23 mouse cellular contexts compared by ENCODE assay signal in the genomic region with DNA sequence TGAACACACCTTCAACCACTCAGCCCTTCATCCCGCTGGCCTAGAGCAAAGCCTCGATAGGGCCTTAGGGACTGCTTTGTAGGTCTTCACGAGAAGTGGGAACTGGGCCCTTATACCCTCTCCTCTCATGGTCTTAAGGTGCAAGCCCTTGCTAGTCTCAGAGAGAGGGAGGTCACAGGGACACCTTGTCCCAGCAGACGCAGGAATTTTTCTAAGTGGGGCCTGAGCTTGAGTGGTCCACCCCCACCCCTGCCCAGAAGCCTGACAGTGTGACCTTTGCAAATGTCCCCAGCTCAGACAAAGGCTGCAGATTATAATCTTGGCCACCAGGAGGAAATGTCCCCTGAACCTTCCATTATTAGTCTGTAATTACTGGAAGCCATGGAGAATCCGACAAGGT. TPM values are rescaled to one million over a fixed set of nuclear protein-coding genes. Genes with fewer than 3 reads are reported as not detected.
DNase-seq lines count a peak whose midpoint lies in the region; ATAC-seq lines count a peak whose summit lies in the region.
"Had no signal": no experiment of that assay in that cellular context is flagged by ENCODE, and none has a peak within 500 bp of the region (broad histone marks: within the 10 kb centered on the region; RNA-seq: fewer than 3 reads in every experiment).

No protein-coding gene starts in this region.

- no peak for ATAC-seq in hindbrain, embryonic 12.5 days (ENCODE audit: low FRiP score)
- ATAC-seq in hindbrain, embryonic 11.5 days (ENCODE audit: low FRiP score): no peak
- ATAC-seq in lung, embryonic 15.5 days (ENCODE audit: borderline replicate concordance, extremely low read depth, low FRiP score, low TSS enrichment): peak; percentile 52; the same call in 1 of the 2 replicates
- ATAC-seq in activated CD4-positive, CD25-positive, alpha-beta regulatory T cell, adult 4 months: no peak
- ATAC-seq: forebrain, embryonic 16.5 days; Patski had no signal

- peaks cover 53% of the 10 kb centered on the region for H3K4me1 ChIP-seq in heart, embryonic 10.5 days
- H3K4me1 ChIP-seq in hindbrain, embryonic 12.5 days: peaks cover 19% of the 10 kb centered on the region
- no peaks in the 10 kb centered on the region for H3K4me1 ChIP-seq in hindbrain, embryonic 11.5 days (replicated peaks; ENCODE audit: control insufficient read depth, insufficient read depth, low read length)
- H3K4me1 ChIP-seq in lung, embryonic 15.5 days: peaks cover 11% of the 10 kb centered on the region
- peaks cover 48% of the 10 kb centered on the region for H3K4me1 ChIP-seq in limb, embryonic 10.5 days

- H3K9ac ChIP-seq in hindbrain, embryonic 12.5 days: no peak overlapping the region
- H3K9ac ChIP-seq in hindbrain, embryonic 11.5 days (ENCODE audit: low read depth, low read length): no peak overlapping the region
- no peak overlapping the region for H3K9ac ChIP-seq in lung, embryonic 15.5 days
- H3K9ac ChIP-seq: embryonic facial prominence, embryonic 12.5 days; heart, embryonic 12.5 days; liver, embryonic 12.5 days; neural tube, embryonic 12.5 days had no signal

- H3K27ac ChIP-seq in heart, embryonic 10.5 days: peak overlapping the region; percentile 80
- peak overlapping the region; percentile 23; the same call in 1 of the 2 replicates for H3K27ac ChIP-seq in hindbrain, embryonic 12.5 days
- H3K27ac ChIP-seq in hindbrain, embryonic 11.5 days (ENCODE audit: low read depth, low read length): no peak overlapping the region
- H3K27ac ChIP-seq in lung, embryonic 15.5 days: no peak overlapping the region
- peak overlapping the region; percentile 53; the same call in 1 of the 2 replicates for H3K27ac ChIP-seq in limb, embryonic 10.5 days
- H3K27ac ChIP-seq: embryonic facial prominence, embryonic 12.5 days; liver, embryonic 12.5 days; neural tube, embryonic 12.5 days had no signal

- 44% methylated on average over 5 of the region's 5 CpGs for WGBS in heart, embryonic 10.5 days
- WGBS in hindbrain, embryonic 12.5 days: 55% methylated on average over 5 of the region's 5 CpGs
- WGBS in hindbrain, embryonic 11.5 days: 59% methylated on average over 5 of the region's 5 CpGs
- WGBS in lung, embryonic 15.5 days: 54% methylated on average over 5 of the region's 5 CpGs
- 66% methylated on average over 5 of the region's 5 CpGs for WGBS in limb, embryonic 10.5 days

- H3K27me3 ChIP-seq in heart, embryonic 10.5 days (ENCODE audit: insufficient read depth, poor library complexity, severe bottlenecking): no peaks in the 10 kb centered on the region
- H3K27me3 ChIP-seq in hindbrain, embryonic 12.5 days: no peaks in the 10 kb centered on the region
- no peaks in the 10 kb centered on the region for H3K27me3 ChIP-seq in hindbrain, embryonic 11.5 days (ENCODE audit: control insufficient read depth, insufficient read depth, low read length)
- no peaks in the 10 kb centered on the region for H3K27me3 ChIP-seq in lung, embryonic 15.5 days
- H3K27me3 ChIP-seq in limb, embryonic 10.5 days (ENCODE audit: low read depth, poor library complexity, severe bottlenecking): no peaks in the 10 kb centered on the region
- H3K27me3 ChIP-seq: embryonic facial prominence, embryonic 12.5 days; heart, embryonic 12.5 days; liver, embryonic 12.5 days; neural tube, embryonic 12.5 days; Patski had no signal

- DNase-seq in heart, embryonic 10.5 days (ENCODE audit: low spot score): no peak
- no peak for DNase-seq in heart, adult 11 months
- DNase-seq in hindbrain, embryonic 11.5 days (ENCODE audit: low spot score): no peak
- no peak for DNase-seq in lung, adult 18-20 months
- no peak for DNase-seq in limb, embryonic 10.5 days (ENCODE audit: low spot score)
- DNase-seq: adrenal gland, postnatal 10 days; B cell, adult 2 months; cerebellum, adult 18-20 months; cerebellum, postnatal 14 days; gastrocnemius, postnatal 14 days; kidney, adult 2 months; kidney, postnatal 10 days; midbrain, embryonic 14.5 days had no signal

- no peaks in the 10 kb centered on the region for H3K9me3 ChIP-seq in heart, embryonic 10.5 days
- H3K9me3 ChIP-seq in hindbrain, embryonic 12.5 days (replicated peaks): no peaks in the 10 kb centered on the region
- no peaks in the 10 kb centered on the region for H3K9me3 ChIP-seq in hindbrain, embryonic 11.5 days (ENCODE audit: control insufficient read depth, low read length)
- H3K9me3 ChIP-seq in lung, embryonic 15.5 days: no peaks in the 10 kb centered on the region
- no peaks in the 10 kb centered on the region for H3K9me3 ChIP-seq in limb, embryonic 10.5 days (replicated peaks)
- H3K9me3 ChIP-seq: heart, embryonic 12.5 days; liver, embryonic 12.5 days; neural tube, embryonic 12.5 days had no signal

- H3K4me3 ChIP-seq in heart, embryonic 10.5 days: no peak overlapping the region
- no peak overlapping the region for H3K4me3 ChIP-seq in hindbrain, embryonic 12.5 days
- H3K4me3 ChIP-seq in hindbrain, embryonic 11.5 days (ENCODE audit: low read depth, low read length): no peak overlapping the region
- H3K4me3 ChIP-seq in lung, embryonic 15.5 days: no peak overlapping the region
- no peak overlapping the region for H3K4me3 ChIP-seq in limb, embryonic 10.5 days
- H3K4me3 ChIP-seq: embryonic facial prominence, embryonic 12.5 days; heart, embryonic 12.5 days; liver, embryonic 12.5 days; neural tube, embryonic 12.5 days had no signal

- H3K36me3 ChIP-seq in heart, embryonic 10.5 days: no peaks in the 10 kb centered on the region; the same call in 1 of the 2 replicates
- no peaks in the 10 kb centered on the region for H3K36me3 ChIP-seq in hindbrain, embryonic 12.5 days
- H3K36me3 ChIP-seq in hindbrain, embryonic 11.5 days (ENCODE audit: control insufficient read depth, insufficient read depth, low read length): no peaks in the 10 kb centered on the region
- no peaks in the 10 kb centered on the region for H3K36me3 ChIP-seq in lung, embryonic 15.5 days
- H3K36me3 ChIP-seq in limb, embryonic 10.5 days: no peaks in the 10 kb centered on the region
- H3K36me3 ChIP-seq: embryonic facial prominence, embryonic 12.5 days; G1E; heart, embryonic 12.5 days; liver, embryonic 12.5 days; neural tube, embryonic 12.5 days had no signal

- no peak overlapping the region for H3K4me2 ChIP-seq in hindbrain, embryonic 12.5 days (replicated peaks)
- H3K4me2 ChIP-seq in hindbrain, embryonic 11.5 days (replicated peaks; ENCODE audit: low read depth, low read length): no peak overlapping the region
- H3K4me2 ChIP-seq in lung, embryonic 15.5 days: no peak overlapping the region
- H3K4me2 ChIP-seq: embryonic facial prominence, embryonic 12.5 days; heart, embryonic 12.5 days; neural tube, embryonic 12.5 days had no signal

RNA-seq across cellular contexts. Expression of gene Slc38a10, which starts 8.5 kb away (rescaled TPM):
- 99.0 and 123 TPM in 2 replicates for polyA plus RNA-seq in heart, embryonic 10.5 days (2016; fragmentation: Nextera tagmentation; extraction: Ambion mirVana)
- 121 and 125 TPM in 2 replicates for polyA plus RNA-seq in hindbrain, embryonic 12.5 days (2016; fragmentation: Nextera tagmentation; extraction: Ambion mirVana)
- polyA plus RNA-seq in hindbrain, embryonic 11.5 days (2014; fragmentation: Nextera tagmentation; extraction: Ambion mirVana): 58.6 and 64.7 TPM in 2 replicates
- polyA plus RNA-seq in lung, embryonic 15.5 days (2015; fragmentation: Nextera tagmentation; extraction: Ambion mirVana): 91.2 and 92.1 TPM in 2 replicates
- polyA plus RNA-seq in limb, embryonic 10.5 days (2016; fragmentation: Nextera tagmentation; extraction: Ambion mirVana): 99.6 and 99.8 TPM in 2 replicates
- 10 to 100 TPM; 30.8 to 54.7 TPM for polyA plus RNA-seq in activated CD4-positive, CD25-positive, alpha-beta regulatory T cell, adult 4 months (2017; shearing (Covaris generic))

Comparison
In these comparisons a context has a peak if more than half of its experiments do, and no peak if none do; other contexts are left out.
1. H3K27ac ChIP-seq: peak in heart, embryonic 10.5 days (single experiment), hindbrain, embryonic 12.5 days (single experiment) and limb, embryonic 10.5 days (single experiment); none in hindbrain, embryonic 11.5 days (single experiment) and lung, embryonic 15.5 days (single experiment).